ENCODE assay signal across 21 mouse cellular contexts in genomic region chr13:38613583-38613982, GRCm38 (mm10). TPM values are rescaled to one million over a fixed set of nuclear protein-coding genes. Genes with fewer than 3 reads are reported as not detected.
A peak's percentile ranks its signal among the peaks of the same experiment; 100 is the strongest.
DNase-seq lines count a peak whose midpoint lies in the region; ATAC-seq and TF ChIP-seq lines count a peak whose summit lies in the region.
"Had no signal": no experiment of that assay in that cellular context is flagged by ENCODE, and none has a peak within 500 bp of the region (broad histone marks: within the 10 kb centered on the region; RNA-seq: fewer than 3 reads in every experiment).

No protein-coding gene starts in this region.

- no peak for TF ChIP-seq POLR2A in MEL (IDR thresholded peaks at IDR 0.05; ENCODE audit: control insufficient read depth in 1 of 2, insufficient read depth in 1 of 2, low read depth in 1 of 2, low read length in 2 of 2, poor library complexity in 1 of 2)

- TF ChIP-seq CTCF in heart, postnatal 0 days (IDR thresholded peaks at IDR 0.05; ENCODE audit: low read depth), result no peak
- TF ChIP-seq CTCF in G1E (IDR thresholded peaks at IDR 0.05; ENCODE audit: low read depth, low read length) (no peak), MEL (IDR thresholded peaks at IDR 0.05 in 2 of 3, conservative IDR thresholded peaks at IDR 0.05 in 1 of 3; ENCODE audit: control insufficient read depth in 1 of 3, insufficient read depth in 1 of 3, low read depth in 2 of 3, low read length in 3 of 3, poor library complexity in 1 of 3, severe bottlenecking in 1 of 3) (no peak)

- peaks cover 15% of the 10 kb centered on the region for H3K36me3 ChIP-seq in heart, postnatal 0 days (replicated peaks; ENCODE audit: control insufficient read depth, insufficient read depth, low read length)
- H3K36me3 ChIP-seq in heart, embryonic 12.5 days, result peaks cover 17% of the 10 kb centered on the region
- H3K36me3 ChIP-seq in G1E (replicated peaks), result peaks cover 97% of the 10 kb centered on the region
- peaks cover 4 to 24% of the 10 kb centered on the region in 2 experiments; a peak in 3 of 4 replicates for H3K36me3 ChIP-seq in MEL (ENCODE audit: control insufficient read depth in 1 of 2, insufficient read depth in 2 of 2, low read length in 2 of 2)
- H3K36me3 ChIP-seq in liver, embryonic 13.5 days, result peaks cover 18% of the 10 kb centered on the region
- peaks cover 3% of the 10 kb centered on the region; the same call in 1 of the 2 replicates for H3K36me3 ChIP-seq in intestine, embryonic 16.5 days (ENCODE audit: control insufficient read depth, insufficient read depth, low read length)
- H3K36me3 ChIP-seq: midbrain, embryonic 15.5 days had no signal

- no peak for ATAC-seq in heart, postnatal 0 days (ENCODE audit: insufficient read depth, low read depth)
- ATAC-seq in heart, embryonic 12.5 days (ENCODE audit: insufficient number of reproducible peaks, low FRiP score), result no peak
- peak; percentile 28 for ATAC-seq in G1E (ENCODE audit: extremely low read depth, insufficient number of reproducible peaks, low FRiP score, poor library complexity, severe bottlenecking)
- peak; percentile 60 for ATAC-seq in liver, embryonic 13.5 days (ENCODE audit: low read depth)
- no peak for ATAC-seq in intestine, embryonic 16.5 days
- ATAC-seq in frontal cortex, adult (ENCODE audit: low TSS enrichment), result no peak
- ATAC-seq: forebrain, postnatal 0 days; intestine, embryonic 15.5 days; midbrain, embryonic 15.5 days had no signal

- no peaks in the 10 kb centered on the region for H3K9me3 ChIP-seq in heart, postnatal 0 days (replicated peaks; ENCODE audit: control insufficient read depth, low read length)
- H3K9me3 ChIP-seq in heart, embryonic 12.5 days (replicated peaks), result peaks cover 5% of the 10 kb centered on the region; the same call in 1 of the 2 replicates
- H3K9me3 ChIP-seq in G1E (replicated peaks), result peaks cover 9% of the 10 kb centered on the region
- no peaks in the 10 kb centered on the region for H3K9me3 ChIP-seq in MEL (replicated peaks; ENCODE audit: insufficient read depth, low read length)
- peaks cover 4% of the 10 kb centered on the region; the same call in 1 of the 2 replicates for H3K9me3 ChIP-seq in liver, embryonic 13.5 days (replicated peaks)
- H3K9me3 ChIP-seq in intestine, embryonic 16.5 days (ENCODE audit: control insufficient read depth, low read length), result no peaks in the 10 kb centered on the region
- H3K9me3 ChIP-seq: hindbrain, embryonic 15.5 days; intestine, embryonic 15.5 days; limb, embryonic 15.5 days; midbrain, embryonic 15.5 days; neural tube, embryonic 12.5 days had no signal

- no peak overlapping the region for H3K4me3 ChIP-seq in heart, postnatal 0 days (ENCODE audit: low read depth, low read length)
- no peak overlapping the region for H3K4me3 ChIP-seq in heart, embryonic 12.5 days
- H3K4me3 ChIP-seq in G1E (ENCODE audit: low read depth, low read length), result no peak overlapping the region; the same call in 1 of the 2 replicates
- peak overlapping the region in 1 of 2 experiments; percentile 19; a peak in 2 of 4 replicates for H3K4me3 ChIP-seq in MEL (ENCODE audit: control insufficient read depth in 1 of 2, insufficient read depth in 1 of 2, low read depth in 2 of 2, low read length in 2 of 2)
- no peak overlapping the region for H3K4me3 ChIP-seq in liver, embryonic 13.5 days (replicated peaks)
- no peak overlapping the region for H3K4me3 ChIP-seq in intestine, embryonic 16.5 days (ENCODE audit: low read length)
- H3K4me3 ChIP-seq: hindbrain, embryonic 15.5 days; intestine, embryonic 15.5 days; limb, embryonic 15.5 days; midbrain, embryonic 15.5 days; neural tube, embryonic 12.5 days had no signal

- no peak overlapping the region for H3K9ac ChIP-seq in heart, postnatal 0 days (replicated peaks; ENCODE audit: low read depth, low read length)
- H3K9ac ChIP-seq in heart, embryonic 12.5 days, result no peak overlapping the region; the same call in 1 of the 2 replicates
- H3K9ac ChIP-seq in MEL (ENCODE audit: control insufficient read depth, low read depth, low read length, poor library complexity, severe bottlenecking), result peak overlapping the region; percentile 55
- peak overlapping the region; percentile 45 for H3K9ac ChIP-seq in liver, embryonic 13.5 days
- no peak overlapping the region for H3K9ac ChIP-seq in intestine, embryonic 16.5 days (ENCODE audit: low read depth, low read length)
- H3K9ac ChIP-seq: forebrain, postnatal 0 days; hindbrain, embryonic 15.5 days; intestine, embryonic 15.5 days; limb, embryonic 15.5 days; midbrain, embryonic 15.5 days; neural tube, embryonic 12.5 days had no signal

- 0 out of 2 replicates have a peak, but pooled peaks cover 6% of the 10 kb centered on the region for H3K4me1 ChIP-seq in heart, postnatal 0 days (ENCODE audit: control insufficient read depth, insufficient read depth)
- peaks cover 35% of the 10 kb centered on the region for H3K4me1 ChIP-seq in heart, embryonic 12.5 days (replicated peaks)
- H3K4me1 ChIP-seq in G1E (ENCODE audit: insufficient read depth, low read depth, low read length) (peaks cover 46% of the 10 kb centered on the region), MEL (ENCODE audit: control insufficient read depth in 1 of 2, insufficient read depth in 2 of 2, low read length in 2 of 2) (peaks cover 27 to 33% of the 10 kb centered on the region in 2 experiments)
- peaks cover 57% of the 10 kb centered on the region for H3K4me1 ChIP-seq in liver, embryonic 13.5 days (replicated peaks)
- H3K4me1 ChIP-seq in intestine, embryonic 16.5 days (ENCODE audit: control insufficient read depth, insufficient read depth, low read length), result no peaks in the 10 kb centered on the region
- H3K4me1 ChIP-seq: hindbrain, embryonic 15.5 days; intestine, embryonic 15.5 days; limb, embryonic 15.5 days; midbrain, embryonic 15.5 days; neural tube, embryonic 12.5 days had no signal

- 63% methylated on average over 8 of the region's 8 CpGs for WGBS in heart, postnatal 0 days
- 65% methylated on average over 8 of the region's 8 CpGs for WGBS in heart, embryonic 12.5 days
- 24% methylated on average over 8 of the region's 8 CpGs for WGBS in liver, embryonic 13.5 days (ENCODE audit: insufficient replicate concordance)
- WGBS in intestine, embryonic 16.5 days, result 82% methylated on average over 8 of the region's 8 CpGs

- H3K4me2 ChIP-seq in heart, postnatal 0 days (ENCODE audit: low read depth, low read length), result peak overlapping the region; percentile 34; the same call in 1 of the 2 replicates
- H3K4me2 ChIP-seq in heart, embryonic 12.5 days, result no peak overlapping the region
- H3K4me2 ChIP-seq in liver, embryonic 13.5 days, result peak overlapping the region; percentile 49
- no peak overlapping the region for H3K4me2 ChIP-seq in intestine, embryonic 16.5 days (ENCODE audit: low read depth, low read length)
- H3K4me2 ChIP-seq: heart, embryonic 11.5 days; hindbrain, embryonic 15.5 days; intestine, embryonic 15.5 days; limb, embryonic 15.5 days; midbrain, embryonic 15.5 days; neural tube, embryonic 12.5 days had no signal

- no peak overlapping the region for H3K27ac ChIP-seq in heart, postnatal 0 days (ENCODE audit: low read depth)
- no peak overlapping the region for H3K27ac ChIP-seq in heart, embryonic 12.5 days (ENCODE audit: poor library complexity, severe bottlenecking)
- H3K27ac ChIP-seq in MEL (ENCODE audit: control insufficient read depth, low read depth, low read length), result peak overlapping the region; percentile 71
- H3K27ac ChIP-seq in liver, embryonic 13.5 days, result peak overlapping the region; percentile 75
- no peak overlapping the region for H3K27ac ChIP-seq in intestine, embryonic 16.5 days (ENCODE audit: low read length)
- H3K27ac ChIP-seq: hindbrain, embryonic 15.5 days; intestine, embryonic 15.5 days; limb, embryonic 15.5 days; midbrain, embryonic 15.5 days; neural tube, embryonic 12.5 days had no signal

- H3K79me2 ChIP-seq in MEL (ENCODE audit: control insufficient read depth, insufficient read depth, low read length, poor library complexity), result no peaks in the 10 kb centered on the region

- no peak for DNase-seq in heart, postnatal 0 days (ENCODE audit: low spot score)
- DNase-seq in G1E (ENCODE audit: low spot score) (no peak), MEL (ENCODE audit: low read depth, low spot score) (peak; percentile 79)
- DNase-seq in liver, embryonic 13.5 days, result no peak
- DNase-seq: adrenal gland, postnatal 10 days; cerebellum, adult 9-10 months; forebrain, postnatal 0 days; gastrocnemius, postnatal 25 days; layer of hippocampus, adult 9-11 months; left cerebral cortex, postnatal 4 days; right cerebral cortex, postnatal 14 days; spleen, adult 18-20 months had no signal

- no peak for TF ChIP-seq EP300 in heart, postnatal 0 days (IDR thresholded peaks at IDR 0.05; ENCODE audit: low read depth)
- TF ChIP-seq EP300 in MEL (IDR thresholded peaks at IDR 0.05; ENCODE audit: low read depth in 1 of 2, low read length in 2 of 2), result peak; percentile 85 to 86

- no peak for TF ChIP-seq RAD21 in MEL (IDR thresholded peaks at IDR 0.05; ENCODE audit: low read depth, low read length)

- H3K27me3 ChIP-seq in heart, postnatal 0 days (ENCODE audit: control insufficient read depth, insufficient read depth, low read length), result no peaks in the 10 kb centered on the region
- no peaks in the 10 kb centered on the region for H3K27me3 ChIP-seq in heart, embryonic 12.5 days (replicated peaks)
- no peaks in the 10 kb centered on the region for H3K27me3 ChIP-seq in G1E (ENCODE audit: insufficient read depth, low read length)
- no peaks in the 10 kb centered on the region for H3K27me3 ChIP-seq in MEL (ENCODE audit: control insufficient read depth in 1 of 2, insufficient read depth in 2 of 2, low read length in 2 of 2)
- H3K27me3 ChIP-seq in liver, embryonic 13.5 days, result no peaks in the 10 kb centered on the region
- H3K27me3 ChIP-seq in intestine, embryonic 16.5 days (replicated peaks; ENCODE audit: control insufficient read depth, insufficient read depth, low read length), result no peaks in the 10 kb centered on the region
- H3K27me3 ChIP-seq: hindbrain, embryonic 15.5 days; intestine, embryonic 15.5 days; limb, embryonic 15.5 days; midbrain, embryonic 15.5 days; neural tube, embryonic 12.5 days had no signal

RNA-seq across cellular contexts. Expression of gene Bloc1s5, which starts 21.3 kb away (rescaled TPM):
- 8.5 and 10.4 TPM in 2 replicates for total RNA-seq in heart, postnatal 0 days (2014; rRNA removed; ENCODE audit: low replicate concordance)
- 17.1 and 21.7 TPM in 2 replicates for polyA plus RNA-seq in heart, postnatal 0 days (2015; fragmentation: Nextera tagmentation; extraction: Ambion mirVana)
- polyA plus RNA-seq in heart, embryonic 12.5 days (2016; fragmentation: Nextera tagmentation; extraction: Ambion mirVana), result 16.9 and 17.8 TPM in 2 replicates
- total RNA-seq in G1E (2014; fragmentation: Nextera tagmentation), result 17.2 and 25.8 TPM in 2 replicates
- total RNA-seq in G1E (2017), result 26.6 and 35.2 TPM in 2 replicates
- 8.2 and 10.4 TPM in 2 replicates for polyA plus RNA-seq in G1E (2012)
- 9.9 and 12.3 TPM in 2 replicates for total RNA-seq in MEL (2012; rRNA removed)
- polyA plus RNA-seq in MEL (2012; ENCODE audit: insufficient read depth in 1 of 2, insufficient read length in 2 of 2, low read depth in 1 of 2, low replicate concordance in 2 of 2, missing spikeins in 1 of 2), result 10 to 100 TPM in 1 of 2 experiments, not detected in 1; 16.2 TPM
- polyA plus RNA-seq in liver, embryonic 13.5 days (2015; fragmentation: Nextera tagmentation; extraction: Ambion mirVana), result 14.2 and 16.4 TPM in 2 replicates
- polyA plus RNA-seq in intestine, embryonic 16.5 days (2015; fragmentation: Nextera tagmentation; extraction: Ambion mirVana), result 14.5 and 15.5 TPM in 2 replicates

RNA-seq across cellular contexts. Expression of gene Eef1e1, which starts 45.3 kb away (rescaled TPM):
- total RNA-seq in heart, postnatal 0 days (2014; rRNA removed; ENCODE audit: low replicate concordance), result 11.0 and 15.3 TPM in 2 replicates
- polyA plus RNA-seq in heart, postnatal 0 days (2015; fragmentation: Nextera tagmentation; extraction: Ambion mirVana), result 21.9 and 22.1 TPM in 2 replicates
- polyA plus RNA-seq in heart, embryonic 12.5 days (2016; fragmentation: Nextera tagmentation; extraction: Ambion mirVana), result 36.8 and 37.1 TPM in 2 replicates
- total RNA-seq in G1E (2014; fragmentation: Nextera tagmentation) (73.1 and 95.1 TPM in 2 replicates), G1E (2017) (67.5 and 77.6 TPM in 2 replicates), MEL (2012; rRNA removed) (187 and 218 TPM in 2 replicates)
- polyA plus RNA-seq in G1E (2012) (30.0 and 34.4 TPM in 2 replicates), MEL (2012; ENCODE audit: insufficient read depth in 1 of 2, insufficient read length in 2 of 2, low read depth in 1 of 2, low replicate concordance in 2 of 2, missing spikeins in 1 of 2) (100 to 1,000 TPM in 1 of 2 experiments, not detected in 1; 194 TPM)
- 57.1 and 61.2 TPM in 2 replicates for polyA plus RNA-seq in liver, embryonic 13.5 days (2015; fragmentation: Nextera tagmentation; extraction: Ambion mirVana)
- polyA plus RNA-seq in intestine, embryonic 16.5 days (2015; fragmentation: Nextera tagmentation; extraction: Ambion mirVana), result 48.0 and 51.5 TPM in 2 replicates

Comparison
In these comparisons a context has a peak if more than half of its experiments do, and no peak if none do; other contexts are left out.
1. H3K4me2 ChIP-seq: peak in heart, postnatal 0 days (single experiment) and liver, embryonic 13.5 days (single experiment); none in heart, embryonic 12.5 days (single experiment) and intestine, embryonic 16.5 days (single experiment).
2. ATAC-seq: peak in G1E (single experiment) and liver, embryonic 13.5 days (single experiment); none in heart, postnatal 0 days (single experiment), heart, embryonic 12.5 days (single experiment), intestine, embryonic 16.5 days (single experiment) and frontal cortex, adult (single experiment).
3. H3K27ac ChIP-seq: peak in MEL (single experiment) and liver, embryonic 13.5 days (single experiment); none in heart, postnatal 0 days (single experiment), heart, embryonic 12.5 days (single experiment) and intestine, embryonic 16.5 days (single experiment).
4. H3K9ac ChIP-seq: peak in MEL (single experiment) and liver, embryonic 13.5 days (single experiment); none in heart, postnatal 0 days (single experiment), heart, embryonic 12.5 days (single experiment) and intestine, embryonic 16.5 days (single experiment).